Mouse (Mus musculus): ENCODE data around the gene Vps4a.

DNA sequence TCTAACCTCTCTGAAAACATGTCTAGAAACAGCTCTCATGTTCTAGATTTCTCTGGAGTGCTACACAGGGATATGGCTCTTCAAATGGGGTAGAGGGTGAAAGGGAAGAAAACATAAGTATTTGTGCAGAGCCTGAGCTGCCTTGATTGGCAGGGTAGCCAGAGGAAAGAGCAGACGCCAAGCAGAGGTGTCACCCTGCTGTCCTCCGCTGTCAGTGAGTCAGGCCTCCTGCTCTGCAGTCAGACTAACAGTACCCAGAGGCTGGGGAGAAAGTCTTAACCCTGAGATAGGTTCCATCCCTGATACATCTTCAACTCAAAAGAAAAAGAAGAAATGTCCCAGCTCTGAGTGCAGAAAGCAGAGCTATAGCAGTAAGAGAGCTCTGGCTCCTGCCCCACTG is 18.4 kb upstream of the Vps4a start:
- TF ChIP-seq CTCF (IDR thresholded peaks at IDR 0.05; ENCODE audit: borderline replicate concordance, extremely low read depth, insufficient read depth, insufficient read length) (no peak), POLR2A (IDR thresholded peaks at IDR 0.05; ENCODE audit: borderline replicate concordance, extremely low read depth, insufficient read depth, insufficient read length, poor library complexity, severe bottlenecking) (no peak)

All from brain, embryonic 14.5 days (tissue).